Mouse (Mus musculus) liver, embryonic 15.5 days (tissue): ENCODE results near the gene Zswim7. TPM values are rescaled to one million over a fixed set of nuclear protein-coding genes. Genes with fewer than 3 reads are reported as not detected.
A peak's percentile ranks its signal among the peaks of the same experiment; 100 is the strongest.

Experiments used
- ATAC-seq: fragments of 200-750 bp; cut with Nextera tagmentation; 2 replicates; pipeline ENCODE4 v1.8.0; 2017; ENCODE audit warnings: moderate number of reproducible peaks, mild to moderate bottlenecking, moderate library complexity; ENCODE audit not compliant: insufficient read depth
- H3K27ac ChIP-seq: fragments of 300-500 bp; sonication (generic); replicated peaks from 2 replicates; pipeline ENCODE4 v1.5.1; 2015; ENCODE audit warnings: mild to moderate bottlenecking, inconsistent platforms
- H3K27me3 ChIP-seq: fragments of 300-500 bp; sonication (generic); 2 replicates; pipeline ENCODE4 v1.6.1; 2015; ENCODE audit warnings: mild to moderate bottlenecking, inconsistent platforms
- H3K36me3 ChIP-seq: fragments of 300-500 bp; sonication (generic); replicated peaks from 2 replicates; pipeline ENCODE4 v1.6.1; 2015; ENCODE audit warnings: moderate library complexity, mild to moderate bottlenecking, inconsistent platforms
- H3K4me1 ChIP-seq: fragments of 300-500 bp; sonication (generic); replicated peaks from 2 replicates; pipeline ENCODE4 v1.6.1; 2015; ENCODE audit warnings: inconsistent platforms
- H3K4me2 ChIP-seq: fragments of 300-500 bp; sonication (generic); 2 replicates; pipeline ENCODE4 v1.6.1; 2015; ENCODE audit warnings: moderate library complexity, mild to moderate bottlenecking, inconsistent platforms
- H3K4me3 ChIP-seq: fragments of 300-500 bp; sonication (generic); replicated peaks from 2 replicates; pipeline ENCODE4 v1.5.1; 2015; ENCODE audit warnings: mild to moderate bottlenecking, inconsistent platforms
- H3K9ac ChIP-seq: fragments of 300-500 bp; sonication (generic); 2 replicates; pipeline ENCODE4 v1.6.1; 2015; ENCODE audit warnings: moderate library complexity, mild to moderate bottlenecking, inconsistent platforms
- H3K9me3 ChIP-seq: fragments of 300-500 bp; sonication (generic); replicated peaks from 2 replicates; pipeline ENCODE4 v1.6.1; 2016; ENCODE audit warnings: inconsistent platforms
- WGBS: fragments of 180-500 bp; shearing (Covaris S2); methylation state at CpG from one replicate; pipeline ENCODE4 v1.1.7; 2015; ENCODE audit warnings: mixed read lengths; ENCODE audit not compliant: insufficient replicate concordance; 5-methylcytosine and 5-hydroxymethylcytosine counted together
- polyA plus RNA-seq: library from polyadenylated mRNA; unstranded; fragments of >200 nt; fragmentation: Nextera tagmentation; extraction: Ambion mirVana; gene quantifications from 2 replicates; pipeline ENCODE4 v1.2.1, GENCODE M21; 2015

The Zswim7 gene
- polyA plus RNA-seq, 1 experiment from 2014 or later, result 8.1 TPM

DNA sequence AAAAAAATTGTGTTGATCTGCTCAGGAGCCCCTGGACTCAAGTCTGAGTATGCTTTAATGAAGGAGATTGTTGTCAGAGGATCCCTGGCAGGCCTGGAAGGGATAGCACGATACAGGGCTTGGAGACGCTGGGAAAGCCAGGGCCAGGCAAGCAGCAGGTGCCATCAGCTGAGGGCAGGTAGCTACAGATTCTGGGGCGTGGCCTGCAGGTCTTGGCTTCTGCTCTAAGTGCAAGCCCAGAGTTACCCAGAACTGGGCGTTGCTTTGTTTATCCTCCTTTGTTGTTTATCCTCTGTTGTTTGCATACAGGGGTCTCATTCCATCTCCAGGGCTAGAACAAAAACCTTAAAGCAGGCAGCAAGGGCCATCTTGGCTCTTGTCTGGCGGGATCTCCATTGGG is 27.8 kb downstream of the Zswim7 start:
- H3K36me3 ChIP-seq, result no peaks in the 10 kb centered on the region
- no peak for ATAC-seq
- H3K27ac ChIP-seq, result no peak overlapping the region
- 63% methylated on average over 5 of the region's 5 CpGs for WGBS
- no peaks in the 10 kb centered on the region for H3K9me3 ChIP-seq
- peaks cover 52% of the 10 kb centered on the region for H3K27me3 ChIP-seq
- no peak overlapping the region for H3K9ac ChIP-seq
- H3K4me3 ChIP-seq, result no peak overlapping the region
- H3K4me2 ChIP-seq, result no peak overlapping the region
- H3K4me1 ChIP-seq, result peaks cover 14% of the 10 kb centered on the region

DNA sequence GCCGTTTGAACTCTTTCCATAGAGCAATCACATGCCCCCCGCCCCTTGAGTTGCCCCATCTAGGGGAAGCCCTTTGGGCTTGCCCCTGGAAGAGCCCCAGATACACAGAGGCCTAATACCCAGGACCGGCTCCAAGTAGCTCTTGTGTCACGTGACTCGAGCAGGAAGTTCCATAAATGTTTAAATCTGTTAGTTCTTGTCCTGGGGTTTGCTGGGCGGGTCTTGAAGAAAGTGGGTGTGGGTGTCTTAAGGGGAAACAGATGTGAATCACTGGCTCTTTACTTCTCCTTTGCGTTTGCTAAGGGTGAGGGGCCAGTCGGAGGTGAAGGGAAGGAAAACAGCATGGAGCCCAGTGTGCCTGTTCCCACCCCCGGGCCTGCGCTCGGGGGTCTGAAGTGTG is 30.1 kb downstream of the Zswim7 start:
- Histone ChIP-seq H3K27ac (no peak overlapping the region), H3K9ac (no peak overlapping the region)
- ATAC-seq, result no peak

DNA sequence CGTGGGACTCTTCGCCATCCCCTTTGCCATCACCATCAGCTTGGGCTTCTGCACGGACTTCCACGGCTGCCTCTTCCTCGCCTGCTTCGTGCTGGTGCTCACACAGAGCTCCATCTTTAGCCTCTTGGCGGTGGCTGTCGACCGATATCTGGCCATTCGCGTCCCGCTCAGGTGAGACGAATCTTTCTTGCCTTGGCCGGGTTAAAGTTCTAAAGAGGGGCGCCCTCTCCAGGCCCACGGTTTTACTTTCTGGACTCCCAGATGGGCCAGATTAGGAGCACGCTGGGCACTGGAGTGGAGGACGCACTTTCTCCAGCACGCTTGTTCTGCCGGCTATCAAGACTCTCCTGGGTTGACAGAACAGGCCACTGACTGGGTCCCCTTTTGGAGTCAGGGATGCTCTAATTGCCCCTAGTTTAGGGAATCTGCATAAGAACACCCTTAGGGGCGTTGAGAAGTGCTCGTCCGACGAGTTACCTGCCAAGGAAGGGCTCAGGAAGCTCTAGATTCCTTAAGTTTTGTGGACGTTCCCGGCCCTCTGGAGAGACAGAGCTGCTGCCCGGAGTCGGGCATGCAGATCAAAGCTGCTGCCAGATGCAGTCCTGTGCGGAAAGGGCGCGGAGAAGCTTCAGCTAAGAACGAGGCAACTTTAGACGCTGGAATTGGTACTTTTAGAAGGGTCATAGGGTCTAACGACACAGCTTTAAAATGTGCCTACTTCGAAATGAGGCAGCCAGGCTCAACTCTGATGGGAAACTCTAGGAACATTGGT is 31.7 kb downstream of the Zswim7 start:
- ATAC-seq, result no peak
- peak overlapping the region; percentile 60 for H3K4me3 ChIP-seq
- H3K27me3 ChIP-seq, result peaks cover 71% of the 10 kb centered on the region
- peak overlapping the region; percentile 93 for H3K4me2 ChIP-seq
- H3K4me1 ChIP-seq, result peaks cover 17% of the 10 kb centered on the region
- H3K36me3 ChIP-seq, result no peaks in the 10 kb centered on the region
- H3K27ac ChIP-seq, result no peak overlapping the region
- no peaks in the 10 kb centered on the region for H3K9me3 ChIP-seq
- H3K9ac ChIP-seq, result no peak overlapping the region; the same call in 1 of the 2 replicates
- 5% methylated on average over 35 of the region's 35 CpGs for WGBS

More for the DNA sequence above, 30.1 kb downstream of the Zswim7 start:
- no peak overlapping the region for H3K4me2 ChIP-seq
- no peaks in the 10 kb centered on the region for H3K9me3 ChIP-seq
- WGBS, result 21% methylated on average over 11 of the region's 11 CpGs
- H3K27me3 ChIP-seq, result peaks cover 71% of the 10 kb centered on the region
- H3K4me3 ChIP-seq, result no peak overlapping the region
- H3K4me1 ChIP-seq, result peaks cover 17% of the 10 kb centered on the region
- no peaks in the 10 kb centered on the region for H3K36me3 ChIP-seq

DNA sequence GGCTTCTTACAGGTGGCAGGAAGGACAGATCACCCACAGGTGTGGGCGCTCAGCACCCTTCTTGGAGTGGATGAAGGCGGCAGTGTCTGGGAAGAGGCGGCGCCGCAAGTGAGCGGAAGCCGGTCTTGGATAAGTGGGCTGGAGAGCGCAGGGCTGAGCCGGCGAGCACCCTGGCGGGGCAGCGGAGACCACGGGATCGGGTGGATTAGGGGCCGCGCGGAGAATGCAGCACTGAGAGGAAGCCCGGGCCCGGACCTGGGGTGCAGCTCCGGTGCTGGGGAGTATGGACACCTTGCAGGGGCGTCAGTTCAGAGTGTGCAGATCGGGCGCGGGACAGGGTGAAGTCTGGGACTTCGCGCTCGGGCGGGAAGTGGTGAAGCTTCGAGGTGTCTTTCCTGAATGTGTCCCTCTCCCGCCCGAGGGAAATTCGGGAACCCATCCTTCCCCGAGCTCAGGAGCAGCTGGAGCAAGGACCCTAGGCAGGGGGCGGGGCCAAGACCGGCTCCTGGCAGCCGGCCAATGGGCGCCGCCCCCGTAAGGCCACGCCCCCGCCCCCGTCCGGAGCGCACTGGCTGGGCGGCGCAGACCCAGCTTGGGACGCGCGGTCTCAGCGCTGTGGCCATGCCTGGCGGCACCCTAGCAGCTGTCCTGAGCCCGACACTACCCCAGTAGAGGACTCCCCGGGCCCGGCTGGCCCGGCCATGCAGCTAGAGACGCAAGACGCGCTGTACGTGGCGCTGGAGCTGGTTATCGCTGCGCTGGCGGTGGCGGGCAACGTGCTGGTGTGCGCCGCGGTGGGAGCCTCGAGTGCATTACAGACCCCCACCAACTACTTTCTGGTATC is 32.6 kb downstream of the Zswim7 start, which contains the start of gene Adora2b:
TSS of gene Adora2b (plus strand) at position 584 of the 844 bp plus-strand sequence.
- peaks cover 17% of the 10 kb centered on the region for H3K4me1 ChIP-seq
- ATAC-seq, result peak; percentile 75
- H3K27me3 ChIP-seq, result peaks cover 68% of the 10 kb centered on the region
- no peak within 1 kb of the TSS; the same call in 1 of the 2 replicates for H3K9ac ChIP-seq
- peak within 1 kb of the TSS; percentile 60 for H3K4me3 ChIP-seq
- no peaks in the 10 kb centered on the region for H3K9me3 ChIP-seq
- WGBS, result under 1% methylated on average over 69 of the region's 69 CpGs
- H3K4me2 ChIP-seq, result peak within 1 kb of the TSS; percentile 93
- no peaks in the 10 kb centered on the region for H3K36me3 ChIP-seq
- H3K27ac ChIP-seq, result no peak within 1 kb of the TSS

DNA sequence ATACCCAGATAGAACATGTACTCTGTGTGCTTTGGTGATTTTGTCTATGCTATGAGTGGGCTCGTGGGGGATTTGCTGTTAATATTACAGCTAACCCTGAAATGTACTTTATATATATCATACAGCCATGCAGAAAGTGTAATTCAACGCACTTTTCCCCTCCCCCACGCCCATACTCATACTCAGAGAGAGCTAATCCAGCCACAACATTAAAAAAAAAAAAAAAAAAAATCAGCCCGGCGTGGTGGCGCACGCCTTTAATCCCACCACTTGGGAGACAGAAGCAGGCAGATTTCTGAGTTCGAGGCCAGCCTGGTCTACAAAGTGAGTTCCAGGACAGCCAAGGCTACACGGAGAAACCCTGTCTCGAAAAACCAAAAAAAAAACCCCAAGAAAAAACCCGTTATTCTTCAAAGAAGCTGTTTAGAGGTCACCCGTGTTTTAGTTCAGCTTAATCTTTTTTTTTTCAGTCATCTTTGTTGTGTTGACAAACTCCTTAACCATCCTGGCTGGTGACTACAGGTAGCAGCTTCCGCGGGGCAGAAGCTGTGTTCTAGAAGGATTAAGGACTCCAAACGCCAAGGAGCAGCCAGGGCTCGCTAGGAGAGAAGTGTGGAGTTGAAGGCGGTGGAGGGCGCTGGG is 33.3 kb downstream of the Zswim7 start:
- no peak overlapping the region for H3K27ac ChIP-seq
- peaks cover 63% of the 10 kb centered on the region for H3K27me3 ChIP-seq
- H3K4me3 ChIP-seq, result peak overlapping the region; percentile 60
- peak overlapping the region; percentile 93 for H3K4me2 ChIP-seq
- WGBS, result 27% methylated on average over 18 of the region's 18 CpGs
- ATAC-seq, result no peak
- no peaks in the 10 kb centered on the region for H3K9me3 ChIP-seq
- H3K4me1 ChIP-seq, result peaks cover 17% of the 10 kb centered on the region
- no peak overlapping the region for H3K9ac ChIP-seq
- no peaks in the 10 kb centered on the region for H3K36me3 ChIP-seq

DNA sequence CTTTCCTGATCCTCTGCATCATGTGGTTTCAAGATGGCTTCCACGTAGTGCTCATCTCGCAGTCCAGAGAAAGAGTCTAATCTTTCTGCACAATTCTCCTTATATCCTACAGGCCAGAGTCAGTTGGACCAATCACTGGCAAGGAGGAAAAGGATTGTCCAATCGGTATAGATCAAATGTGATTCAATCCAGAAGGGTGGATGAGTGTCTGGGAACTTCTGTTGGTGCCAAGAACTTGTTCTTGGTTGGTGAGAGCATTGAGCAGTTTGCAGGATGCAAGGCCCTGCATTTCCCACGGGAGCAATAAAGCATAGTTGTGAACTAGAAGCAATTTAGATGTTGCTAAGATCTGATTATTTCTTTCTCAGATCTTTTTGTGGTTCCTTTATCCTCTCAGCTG is 36.7 kb downstream of the Zswim7 start:
- H3K4me1 ChIP-seq, result peaks cover 21% of the 10 kb centered on the region
- WGBS, result 65% methylated on average over 4 of the region's 4 CpGs
- ATAC-seq, result no peak
- peaks cover 30% of the 10 kb centered on the region for H3K27me3 ChIP-seq
- H3K36me3 ChIP-seq, result no peaks in the 10 kb centered on the region
- no peak overlapping the region for H3K4me2 ChIP-seq
- H3K27ac ChIP-seq, result no peak overlapping the region
- no peak overlapping the region for H3K4me3 ChIP-seq
- no peaks in the 10 kb centered on the region for H3K9me3 ChIP-seq
- H3K9ac ChIP-seq, result no peak overlapping the region

DNA sequence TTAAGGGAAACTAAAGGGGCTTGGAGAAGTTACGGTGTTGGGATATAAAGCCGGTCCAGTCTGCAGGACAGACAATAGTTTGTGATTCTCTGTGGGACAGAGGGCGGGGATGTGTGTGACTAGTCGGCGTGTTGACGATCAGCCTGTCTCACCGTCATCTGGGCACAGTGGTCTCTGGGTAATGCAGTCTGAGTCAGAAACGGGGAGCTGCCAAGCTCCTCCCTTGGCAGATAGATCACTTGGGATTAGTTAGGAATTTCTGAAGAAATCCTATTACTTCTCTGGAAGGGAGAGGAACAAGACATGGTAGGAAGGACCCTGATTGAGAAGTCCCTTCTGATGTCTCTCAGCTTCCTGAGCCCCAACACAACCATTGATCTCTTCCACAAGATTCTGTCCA is 37.3 kb downstream of the Zswim7 start:
- 70% methylated on average over 8 of the region's 8 CpGs for WGBS
- Histone ChIP-seq H3K4me2 (no peak overlapping the region), H3K9me3 (no peaks in the 10 kb centered on the region), H3K9ac (no peak overlapping the region), H3K4me1 (peaks cover 15% of the 10 kb centered on the region), H3K4me3 (no peak overlapping the region), H3K27ac (no peak overlapping the region), H3K27me3 (peaks cover 24% of the 10 kb centered on the region), H3K36me3 (no peaks in the 10 kb centered on the region)
- no peak for ATAC-seq

DNA sequence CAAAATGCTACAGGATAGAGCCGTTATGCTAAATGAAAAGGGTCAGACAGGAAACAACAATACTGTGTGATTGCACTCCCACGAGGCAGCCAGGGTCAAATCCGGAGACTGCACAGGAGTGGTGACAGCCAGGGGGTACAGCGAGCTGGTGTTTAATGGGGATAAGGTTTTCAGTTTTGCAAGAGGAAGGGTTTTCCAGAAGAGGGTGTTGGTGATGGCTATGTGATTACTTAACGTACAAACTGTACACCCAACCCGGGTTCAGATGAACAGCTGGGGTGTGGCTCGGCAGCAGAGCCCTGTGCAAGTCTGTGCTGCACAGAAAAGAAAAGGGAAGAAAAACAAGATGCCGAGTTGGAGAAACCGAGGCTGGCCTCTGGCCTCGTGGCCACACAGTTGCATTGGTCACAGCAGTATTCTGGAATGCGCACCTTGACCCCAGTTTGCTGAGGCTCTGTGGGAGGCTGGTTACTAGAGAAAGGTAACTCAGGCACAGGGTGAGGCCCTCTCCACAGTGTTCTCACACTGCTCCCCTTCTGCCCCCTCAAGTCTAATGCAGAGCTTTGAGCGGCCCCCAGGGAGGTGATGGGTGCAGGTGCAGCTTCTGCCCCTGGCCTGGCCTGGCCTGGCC is 40.4 kb downstream of the Zswim7 start:
- Histone ChIP-seq H3K4me3 (no peak overlapping the region), H3K27ac (no peak overlapping the region), H3K36me3 (no peaks in the 10 kb centered on the region), H3K9ac (no peak overlapping the region), H3K27me3 (peaks cover 3% of the 10 kb centered on the region; the same call in 1 of the 2 replicates), H3K4me1 (peaks cover 7% of the 10 kb centered on the region; the same call in 1 of the 2 replicates), H3K9me3 (no peaks in the 10 kb centered on the region), H3K4me2 (no peak overlapping the region)
- 51% methylated on average over 12 of the region's 12 CpGs for WGBS
- ATAC-seq, result no peak

DNA sequence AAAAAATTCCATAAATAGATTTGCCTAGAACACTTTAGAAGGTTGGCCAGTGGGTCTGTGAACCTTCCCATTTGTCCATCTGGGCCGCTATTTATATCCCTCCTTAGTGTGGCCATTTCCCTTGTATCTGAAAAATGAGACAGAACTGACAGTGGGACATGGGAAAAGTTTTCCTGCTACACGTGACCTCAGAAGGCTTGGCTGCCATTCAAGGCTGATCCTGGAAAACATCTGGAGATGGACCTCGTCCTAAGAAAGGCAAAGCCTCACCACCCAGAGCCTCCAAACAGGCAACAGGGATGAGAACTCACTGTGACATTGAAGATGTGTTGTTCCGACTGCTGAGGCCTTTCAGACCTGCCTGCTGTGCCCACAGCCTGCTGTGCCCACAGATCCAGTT is 56.4 kb downstream of the Zswim7 start:
- no peak overlapping the region for H3K4me3 ChIP-seq
- peaks cover 6% of the 10 kb centered on the region; the same call in 1 of the 2 replicates for H3K4me1 ChIP-seq
- 74% methylated on average over 4 of the region's 4 CpGs for WGBS
- H3K9ac ChIP-seq, result no peak overlapping the region
- peaks cover 23% of the 10 kb centered on the region for H3K36me3 ChIP-seq
- no peak overlapping the region for H3K27ac ChIP-seq
- no peaks in the 10 kb centered on the region for H3K9me3 ChIP-seq
- H3K27me3 ChIP-seq, result no peaks in the 10 kb centered on the region
- no peak overlapping the region for H3K4me2 ChIP-seq
- no peak for ATAC-seq

DNA sequence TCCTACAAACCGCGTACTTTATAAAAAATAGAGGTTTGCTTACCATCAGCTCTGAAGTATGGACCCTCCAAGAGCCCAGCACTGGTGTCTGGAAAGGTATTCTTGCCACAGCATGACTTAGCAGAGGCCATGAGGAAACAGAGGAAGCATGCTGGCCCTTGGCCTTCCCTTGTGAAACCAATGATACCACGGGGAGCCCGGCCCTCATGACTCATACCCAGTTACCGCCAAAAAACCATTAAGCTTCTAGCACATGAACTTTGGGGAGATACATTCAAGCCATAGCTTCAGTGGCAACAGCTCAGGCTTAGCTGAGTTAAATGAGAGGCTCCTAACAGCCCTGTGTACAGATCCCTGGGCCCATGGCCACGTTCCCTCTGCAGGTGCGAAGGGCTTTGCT is 57.2 kb downstream of the Zswim7 start:
- no peaks in the 10 kb centered on the region for H3K27me3 ChIP-seq
- peaks cover 6% of the 10 kb centered on the region; the same call in 1 of the 2 replicates for H3K4me1 ChIP-seq
- no peak overlapping the region for H3K4me3 ChIP-seq
- no peak overlapping the region for H3K4me2 ChIP-seq
- WGBS, result 63% methylated on average over 7 of the region's 7 CpGs
- H3K27ac ChIP-seq, result no peak overlapping the region
- no peak overlapping the region for H3K9ac ChIP-seq
- no peaks in the 10 kb centered on the region for H3K9me3 ChIP-seq
- 0 out of 2 replicates have a peak, but pooled peaks have one; percentile 25 for ATAC-seq
- peaks cover 31% of the 10 kb centered on the region for H3K36me3 ChIP-seq
